ENCODE assay signal across 25 mouse cellular contexts in genomic region chr1:193359199-193359598, GRCm38 (mm10).
"Had no signal": no experiment of that assay in that cellular context is flagged by ENCODE, and none has a peak within 500 bp of the region (broad histone marks: within the 10 kb centered on the region; RNA-seq: fewer than 3 reads in every experiment).

No protein-coding gene starts in this region.

- H3K4me2 ChIP-seq: forebrain, embryonic 15.5 days; heart, embryonic 11.5 days; heart, embryonic 13.5 days; heart, embryonic 15.5 days; hindbrain, embryonic 12.5 days; hindbrain, embryonic 14.5 days; kidney, embryonic 15.5 days; limb, embryonic 13.5 days; limb, embryonic 15.5 days; liver, embryonic 11.5 days had no signal

- H3K27ac ChIP-seq: forebrain, embryonic 15.5 days; heart, adult 2 months; heart, embryonic 13.5 days; heart, embryonic 15.5 days; hindbrain, embryonic 10.5 days; hindbrain, embryonic 12.5 days; hindbrain, embryonic 14.5 days; kidney, embryonic 15.5 days; kidney, postnatal 0 days; limb, embryonic 13.5 days; limb, embryonic 15.5 days had no signal

- ATAC-seq: forebrain, embryonic 15.5 days; forebrain, postnatal 0 days; hindbrain, embryonic 16.5 days; intestine, embryonic 16.5 days had no signal

- H3K27me3 ChIP-seq: forebrain, embryonic 15.5 days; heart, embryonic 13.5 days; heart, embryonic 15.5 days; hindbrain, embryonic 12.5 days; kidney, embryonic 15.5 days; limb, embryonic 13.5 days; limb, embryonic 15.5 days had no signal

- H3K9me3 ChIP-seq: forebrain, embryonic 15.5 days; heart, embryonic 13.5 days; heart, embryonic 15.5 days; hindbrain, embryonic 10.5 days; hindbrain, embryonic 12.5 days; kidney, embryonic 15.5 days; limb, embryonic 13.5 days; limb, embryonic 15.5 days had no signal

- H3K4me1 ChIP-seq: hindbrain, embryonic 12.5 days; limb, embryonic 13.5 days; limb, embryonic 15.5 days had no signal

- DNase-seq: forebrain, postnatal 0 days; gastrocnemius, postnatal 14 days; gastrocnemius, postnatal 36 days; heart, adult 11 months; heart, adult 2 months; heart, postnatal 4 days; kidney, adult 11 months; kidney, adult 2 months; kidney, adult 9 months; layer of hippocampus, adult 9-11 months; layer of hippocampus, postnatal 36 days had no signal

- H3K9ac ChIP-seq: forebrain, embryonic 15.5 days; forebrain, postnatal 0 days; heart, embryonic 13.5 days; heart, embryonic 15.5 days; hindbrain, embryonic 12.5 days; hindbrain, embryonic 14.5 days; kidney, embryonic 15.5 days; limb, embryonic 13.5 days; limb, embryonic 15.5 days had no signal

- H3K4me3 ChIP-seq: forebrain, embryonic 15.5 days; heart, adult 2 months; heart, embryonic 13.5 days; heart, embryonic 15.5 days; hindbrain, embryonic 10.5 days; hindbrain, embryonic 12.5 days; kidney, embryonic 15.5 days; limb, embryonic 13.5 days; limb, embryonic 15.5 days had no signal
